Mouse (Mus musculus) ES-E14 (cell line): Measurements from ENCODE around the gene Slc25a23. TPM values are rescaled to one million over a fixed set of nuclear protein-coding genes. Genes with fewer than 3 reads are reported as not detected.

Experiments used
- DNase-seq: peaks from one replicate; pipeline ENCODE4 v3.0.0-alpha.2; 2013; ENCODE audit warnings: low read depth, low spot score
- H3K27ac ChIP-seq: 2 replicates; pipeline ENCODE4 v1.5.1; 2012; ENCODE audit warnings: low read depth, mild to moderate bottlenecking, low read length, moderate library complexity, mixed read lengths; ENCODE audit not compliant: poor library complexity, insufficient read depth, severe bottlenecking
- H3K36me3 ChIP-seq: 2 replicates; pipeline ENCODE4 v1.6.1; 2012; ENCODE audit warnings: mild to moderate bottlenecking, low read length, moderate library complexity, mixed read lengths; ENCODE audit not compliant: control insufficient read depth, poor library complexity, insufficient read depth, severe bottlenecking
- H3K4me1 ChIP-seq, 2 experiments: fragments of 150-350 bp in 1 of 2; sonication (generic) in 1 of 2; 2 replicates each; pipeline ENCODE4 v1.6.1; 2012; ENCODE audit warnings: low read length in 2 of 2, mild to moderate bottlenecking in 1 of 2, mixed read lengths in 1 of 2; ENCODE audit not compliant: control insufficient read depth in 2 of 2, insufficient read depth in 2 of 2, poor library complexity in 1 of 2
- H3K4me3 ChIP-seq, 2 experiments: fragments of 150-350 bp in 1 of 2; sonication (generic) in 1 of 2; 2 replicates each; pipeline ENCODE4 v1.5.1; 2012; ENCODE audit warnings: low read length in 2 of 2, low read depth in 1 of 2, mild to moderate bottlenecking in 1 of 2, mixed read lengths in 1 of 2; ENCODE audit not compliant: insufficient read depth in 1 of 2, poor library complexity in 1 of 2, severe bottlenecking in 1 of 2
- H3K9ac ChIP-seq: 2 replicates; pipeline ENCODE4 v1.6.1; 2012; ENCODE audit warnings: low read depth, mild to moderate bottlenecking, low read length, mixed read lengths; ENCODE audit not compliant: poor library complexity, insufficient read depth, severe bottlenecking
- H3K9me3 ChIP-seq: fragments of 150-350 bp; sonication (generic); 2 replicates; pipeline ENCODE4 v1.6.1; 2012; ENCODE audit warnings: low read depth, mild to moderate bottlenecking, low read length; ENCODE audit not compliant: control insufficient read depth, insufficient read depth
- CHD2 ChIP-seq: IDR thresholded peaks from 2 replicates; pipeline ENCODE4 v1.6.1; 2014; ENCODE audit warnings: mild to moderate bottlenecking, low read depth, low read length, inconsistent platforms
- HCFC1 ChIP-seq: IDR thresholded peaks from 2 replicates; pipeline ENCODE4 v1.6.1; 2012; ENCODE audit warnings: low read length, inconsistent platforms, borderline replicate concordance; ENCODE audit not compliant: insufficient read depth
- MAFK ChIP-seq: IDR thresholded peaks from 2 replicates; pipeline ENCODE4 v1.6.1; 2014; ENCODE audit warnings: mild to moderate bottlenecking, low read depth, low read length, inconsistent platforms; ENCODE audit not compliant: insufficient read depth
- ZC3H11A ChIP-seq: IDR thresholded peaks from 2 replicates; pipeline ENCODE4 v1.6.1; 2012; ENCODE audit warnings: low read depth, mild to moderate bottlenecking, inconsistent platforms, low read length, borderline replicate concordance
- ZNF384 ChIP-seq: IDR thresholded peaks from 2 replicates; pipeline ENCODE4 v1.6.1; 2012; ENCODE audit warnings: low read depth, low read length, inconsistent platforms
- in situ Hi-C, 2 experiments: fragments of 600-800 bp; cut with MboI; formaldehyde crosslinking; loops; one replicate each; pipeline ENCODE4 v1.15.1; 2025; ENCODE audit warnings: low sequenced_read_pairs in 2 of 2, inconsistent platforms in 1 of 2; ENCODE audit not compliant: unreplicated experiment in 2 of 2
- total RNA-seq: library from RNA; depleted of rRNA; stranded (reverse); fragments of 300-350 nt; gene quantifications from 2 replicates; pipeline ENCODE4 v1.2.3, GENCODE M21; 2012

Gene Slc25a23
- total RNA-seq, 1 experiment = 5.9 TPM

DNA sequence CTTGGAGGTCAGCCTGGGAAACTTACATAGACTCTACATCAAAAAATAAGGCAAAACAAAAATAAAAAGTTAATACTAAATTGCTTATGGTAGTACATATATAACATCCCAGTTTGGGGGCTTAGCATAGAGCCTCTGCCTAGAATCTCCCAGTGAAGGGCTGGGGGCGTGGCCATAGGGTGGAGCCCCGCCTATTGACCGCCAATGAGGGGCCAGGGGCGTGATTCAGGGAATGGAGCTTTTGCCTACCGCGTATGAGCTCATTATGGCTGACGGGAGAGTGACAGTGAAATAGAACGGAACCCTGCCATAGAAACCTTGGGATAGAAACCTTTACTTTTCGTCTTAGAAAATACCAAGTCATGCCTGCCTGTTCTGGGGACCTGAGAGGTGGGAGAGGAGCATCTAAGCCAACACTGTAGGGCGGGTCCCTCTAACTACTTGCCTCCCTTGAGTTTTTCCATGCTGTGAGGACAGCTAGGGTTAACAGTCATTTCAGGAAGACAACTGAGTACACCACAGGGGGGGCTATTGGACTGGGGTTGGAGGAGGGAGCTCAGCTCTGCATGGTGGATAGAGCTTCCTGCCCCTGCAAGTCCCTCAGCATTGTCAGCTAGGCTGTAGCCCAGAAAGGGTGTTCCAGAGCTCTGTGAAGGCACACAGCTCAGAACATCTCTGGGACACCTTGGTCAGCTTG, 40.1 kb upstream of the Slc25a23 start:
- peak; percentile 70 for DNase-seq
- in situ Hi-C loops = loop anchor here in 1 of 2 experiments (10.0 kb wide), 1 partner anchor 235 kb away; no protein-coding TSS in a partner anchor
- H3K9ac ChIP-seq = no peak overlapping the region
- no peak overlapping the region for H3K27ac ChIP-seq
- H3K9me3 ChIP-seq = no peaks in the 10 kb centered on the region
- no peaks in the 10 kb centered on the region; the same call in 1 of the 2 replicates for H3K36me3 ChIP-seq
- TF ChIP-seq ZC3H11A = no peak
- no peak for TF ChIP-seq CHD2
- TF ChIP-seq ZNF384 = no peak
- no peak for TF ChIP-seq HCFC1
- TF ChIP-seq MAFK = no peak
- peaks cover 2 to 25% of the 10 kb centered on the region in 2 experiments; a peak in 2 of 4 replicates for H3K4me1 ChIP-seq
- peak overlapping the region; percentile 43 to 75 for H3K4me3 ChIP-seq

DNA sequence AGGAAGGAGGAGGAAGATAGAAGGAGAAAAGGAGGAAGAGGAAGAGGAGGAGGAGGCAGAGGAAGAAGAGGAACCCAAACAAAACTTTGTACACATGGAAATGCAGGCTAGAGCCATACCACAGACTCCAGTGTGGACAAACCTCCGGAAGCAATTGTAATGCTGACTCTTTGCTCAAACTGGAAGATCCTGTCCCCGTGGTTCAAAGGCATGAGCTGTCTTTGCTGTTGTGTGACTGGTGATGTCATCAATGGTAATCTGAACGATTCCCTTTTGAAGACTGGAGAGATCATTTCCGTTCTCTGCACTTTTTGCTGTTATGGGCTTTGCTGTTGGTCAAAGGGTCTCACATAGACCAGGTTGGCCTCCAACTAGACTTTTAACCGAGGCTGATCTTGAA, 38.7 kb upstream of the Slc25a23 start:
- in situ Hi-C loops = loop anchor here in 1 of 2 experiments (10.0 kb wide), 1 partner anchor 236 kb away; no protein-coding TSS in a partner anchor
- no peak overlapping the region for H3K9ac ChIP-seq
- H3K4me1 ChIP-seq = peaks cover 2 to 19% of the 10 kb centered on the region in 2 experiments; a peak in 2 of 4 replicates
- no peaks in the 10 kb centered on the region; the same call in 1 of the 2 replicates for H3K36me3 ChIP-seq
- DNase-seq = no peak
- TF ChIP-seq ZNF384 (no peak), CHD2 (no peak), ZC3H11A (no peak), MAFK (no peak), HCFC1 (no peak)
- no peak overlapping the region for H3K4me3 ChIP-seq
- no peaks in the 10 kb centered on the region for H3K9me3 ChIP-seq
- no peak overlapping the region for H3K27ac ChIP-seq

DNA sequence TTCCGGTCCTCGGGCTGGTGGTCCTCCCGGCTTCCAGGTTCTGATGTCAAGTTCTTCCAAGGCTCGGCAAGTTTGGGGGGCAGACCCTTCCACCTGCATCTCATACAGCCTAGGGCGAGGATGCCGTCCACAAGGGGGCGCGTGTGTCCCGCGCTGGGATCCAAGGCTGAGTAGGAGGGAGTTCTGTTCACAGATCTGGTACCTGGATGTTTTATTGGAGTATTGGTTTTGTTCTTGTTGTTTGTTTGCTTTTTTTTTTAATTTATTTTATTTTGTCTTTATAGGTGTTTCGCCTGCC, 36.9 kb upstream of the Slc25a23 start:
- peak; percentile 63 for DNase-seq
- in situ Hi-C loops = loop anchor here in 1 of 2 experiments (10.0 kb wide), 1 partner anchor 238 kb away; no protein-coding TSS in a partner anchor
- TF ChIP-seq MAFK = no peak
- peak; percentile 58; the same call in 1 of the 2 replicates for TF ChIP-seq ZC3H11A
- Histone ChIP-seq H3K9me3 (no peaks in the 10 kb centered on the region), H3K27ac (no peak overlapping the region; the same call in 1 of the 2 replicates), H3K4me1 (peaks cover 2 to 19% of the 10 kb centered on the region in 2 experiments; a peak in 2 of 4 replicates), H3K9ac (no peak overlapping the region), H3K4me3 (peak overlapping the region; percentile 34 to 57; a peak in 2 of 4 replicates), H3K36me3 (no peaks in the 10 kb centered on the region; the same call in 1 of the 2 replicates)

DNA sequence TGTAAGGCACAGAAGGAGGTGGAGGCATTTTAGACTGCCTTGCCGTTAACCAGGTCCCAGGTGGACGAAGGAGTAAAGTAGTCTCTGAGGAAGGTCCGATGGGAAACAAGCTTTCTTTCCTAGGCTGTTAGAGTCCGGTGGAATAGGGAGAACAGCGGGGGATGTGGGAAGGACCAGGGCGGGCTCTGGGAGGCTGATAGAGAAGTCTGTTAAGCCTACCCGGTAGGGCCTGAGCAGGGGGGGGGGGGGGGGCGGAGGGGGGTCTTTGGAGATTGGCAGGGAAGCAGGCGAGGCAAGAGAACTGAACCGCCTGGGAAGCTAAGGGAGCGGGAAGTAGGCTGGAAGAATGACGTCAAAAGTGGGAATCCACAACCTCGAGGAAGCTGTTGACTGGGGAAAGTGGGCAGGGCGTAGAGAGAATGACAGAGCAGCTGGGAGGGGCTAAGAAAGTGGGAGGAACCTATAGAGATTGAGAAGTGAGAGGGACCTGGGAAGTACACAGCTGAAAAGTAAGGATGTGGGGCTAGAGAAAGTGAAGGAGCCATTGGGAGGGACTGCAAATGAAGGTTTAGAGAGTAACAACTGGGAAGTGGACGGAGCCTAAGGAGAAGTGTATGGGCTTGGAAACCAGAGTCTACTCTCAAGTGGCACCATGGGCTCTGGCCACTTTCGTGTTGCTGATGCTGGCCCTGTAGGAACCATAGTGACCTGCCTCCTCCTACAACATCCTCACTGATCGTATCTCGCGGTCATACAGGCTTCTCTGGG, 36.4 kb upstream of the Slc25a23 start:
- TF ChIP-seq MAFK (no peak), ZC3H11A (no peak), CHD2 (no peak), ZNF384 (no peak), HCFC1 (no peak)
- no peak overlapping the region for H3K9ac ChIP-seq
- H3K4me3 ChIP-seq = peak overlapping the region; percentile 41 to 57; a peak in 3 of 4 replicates
- H3K9me3 ChIP-seq = no peaks in the 10 kb centered on the region
- H3K36me3 ChIP-seq = no peaks in the 10 kb centered on the region; the same call in 1 of the 2 replicates
- H3K4me1 ChIP-seq = peaks cover 2 to 19% of the 10 kb centered on the region in 2 experiments; a peak in 2 of 4 replicates
- DNase-seq = peak; percentile 93
- H3K27ac ChIP-seq = no peak overlapping the region; the same call in 1 of the 2 replicates
- in situ Hi-C loops = loop anchor here in 1 of 2 experiments (10.0 kb wide), 1 partner anchor 239 kb away; no protein-coding TSS in a partner anchor
